Mouse (Mus musculus) megakaryocyte, embryonic 14.5 days (primary cell): ENCODE results near the gene Trim41.

Source experiments
- FLI1 ChIP-seq: IDR thresholded peaks from 2 replicates; pipeline ENCODE4 v1.6.1; 2012; ENCODE audit warnings: low read length, inconsistent platforms, mixed read lengths
- GATA1 ChIP-seq: IDR thresholded peaks from 3 replicates; pipeline ENCODE4 v1.6.1; 2012; ENCODE audit warnings: mixed read lengths, low read length, inconsistent platforms, borderline replicate concordance

DNA sequence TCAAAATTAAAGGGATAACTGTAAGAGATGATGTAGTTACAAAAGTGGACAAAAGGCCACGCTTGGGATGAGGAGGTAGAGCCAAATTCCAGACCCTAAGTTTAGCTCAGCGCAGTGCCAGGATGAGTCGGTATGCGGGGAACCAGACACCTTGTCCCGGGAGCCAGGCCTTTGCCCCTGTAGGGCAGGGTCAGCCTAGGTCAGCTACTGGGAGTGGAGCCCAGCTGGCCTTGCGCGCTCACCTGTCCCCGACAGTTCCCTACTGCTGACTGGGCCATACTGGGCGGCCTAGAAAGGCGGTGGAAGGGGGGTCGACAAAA, 19.8 kb upstream of the Trim41 start:
- no peak for TF ChIP-seq GATA1
- no peak for TF ChIP-seq FLI1
